Mouse (Mus musculus): ENCODE measurements around the gene Amz2. TPM values are rescaled to one million over a fixed set of nuclear protein-coding genes. Genes with fewer than 3 reads are reported as not detected.
A peak's percentile ranks its signal among the peaks of the same experiment; 100 is the strongest.

Amz2 gene
- 26.4 and 28.0 TPM in 2 replicates for polyA plus RNA-seq (2012; rRNA removed)

- peak; percentile 96 for DNase-seq (ENCODE audit: low read depth, low spot score)
- WGBS = under 1% methylated on average over 65 of the region's 65 CpGs
Observed at GRCm38 (mm10) chr11:109425392-109426271, at the start of gene Amz2. Gene Amz2 (plus strand): TSS chr11:109425946.

DNA sequence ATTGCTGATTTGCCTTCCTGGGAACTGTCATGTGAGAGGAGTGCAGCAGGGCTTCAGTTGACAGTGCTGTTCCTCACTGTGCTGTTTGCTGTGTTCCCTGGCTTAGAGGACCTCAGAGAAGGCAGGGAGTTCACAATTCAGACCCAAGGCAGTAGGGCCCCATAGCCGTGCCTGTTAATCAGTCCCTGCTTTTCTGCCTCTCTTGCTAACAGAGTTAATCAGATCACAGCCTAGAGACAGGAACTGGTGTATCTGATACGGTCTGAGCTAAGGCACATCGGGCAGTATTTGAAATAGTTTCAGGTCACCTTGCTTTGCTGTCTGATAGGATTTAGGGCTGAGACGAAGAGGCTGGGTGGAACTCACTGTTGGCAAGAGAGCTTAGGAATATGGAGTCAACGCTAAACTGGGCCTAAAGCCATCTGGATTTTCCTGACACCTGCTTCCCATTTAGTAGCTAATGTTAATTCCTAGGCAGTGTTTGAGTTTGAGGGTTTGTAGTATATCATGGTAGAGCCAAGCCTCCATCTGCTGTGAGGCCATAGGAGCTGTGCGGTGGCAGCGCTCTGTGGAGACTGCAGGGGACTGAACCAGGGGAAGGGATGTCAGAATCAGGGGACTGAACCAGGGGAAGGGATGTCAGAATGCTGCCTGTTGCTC is 49.1 kb upstream of the Amz2 start:
- 33% methylated on average over 7 of the region's 7 CpGs for WGBS
- no peak for DNase-seq (ENCODE audit: low read depth, low spot score)

DNA sequence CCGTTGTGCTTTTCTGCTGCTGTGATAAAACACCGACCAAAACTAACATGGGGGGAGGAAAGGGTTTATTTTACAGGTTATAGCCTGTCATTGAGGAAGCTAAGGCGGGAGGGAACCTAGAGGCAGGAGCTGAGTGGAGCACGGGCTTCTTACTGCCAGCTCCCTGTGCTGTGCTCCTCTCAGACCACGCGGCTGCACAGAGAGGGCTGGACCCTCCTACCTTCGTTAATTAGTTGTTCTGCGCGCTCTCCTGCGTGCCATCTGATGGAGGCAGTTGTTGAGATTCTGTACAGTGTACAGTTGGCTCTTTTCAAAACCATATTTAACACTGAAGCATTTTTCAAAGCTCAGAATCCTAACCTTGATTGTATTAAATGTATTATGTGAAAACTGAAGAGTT is 48.3 kb upstream of the Amz2 start:
- DNase-seq (ENCODE audit: low read depth, low spot score) = no peak
- 23% methylated on average over 10 of the region's 10 CpGs for WGBS

- WGBS = 57% methylated on average over 7 of the region's 7 CpGs
- no peak for DNase-seq (ENCODE audit: low read depth, low spot score)
Observed at GRCm38 (mm10) chr11:109378051-109378450, 47.7 kb upstream of the Amz2 start.

DNA sequence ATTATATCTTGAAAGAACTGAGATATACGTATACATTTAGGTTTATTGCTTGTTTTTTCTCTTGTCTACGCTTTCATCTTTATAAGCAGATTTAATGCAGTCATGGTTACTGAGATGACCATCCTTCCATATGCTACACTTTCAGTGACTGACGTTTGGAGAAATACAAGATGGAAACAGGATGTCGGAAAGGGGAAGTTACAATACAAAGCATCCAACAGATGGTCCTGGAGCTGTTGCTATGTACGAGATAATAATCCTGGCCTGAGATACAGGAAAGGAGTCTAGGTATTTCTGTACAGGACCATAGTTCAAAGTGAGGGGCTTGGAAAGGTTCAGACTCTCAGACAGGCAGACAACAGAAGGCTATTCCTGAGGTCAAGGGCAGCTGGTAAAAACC is 45.1 kb upstream of the Amz2 start:
- DNase-seq (ENCODE audit: low read depth, low spot score) = no peak

DNA sequence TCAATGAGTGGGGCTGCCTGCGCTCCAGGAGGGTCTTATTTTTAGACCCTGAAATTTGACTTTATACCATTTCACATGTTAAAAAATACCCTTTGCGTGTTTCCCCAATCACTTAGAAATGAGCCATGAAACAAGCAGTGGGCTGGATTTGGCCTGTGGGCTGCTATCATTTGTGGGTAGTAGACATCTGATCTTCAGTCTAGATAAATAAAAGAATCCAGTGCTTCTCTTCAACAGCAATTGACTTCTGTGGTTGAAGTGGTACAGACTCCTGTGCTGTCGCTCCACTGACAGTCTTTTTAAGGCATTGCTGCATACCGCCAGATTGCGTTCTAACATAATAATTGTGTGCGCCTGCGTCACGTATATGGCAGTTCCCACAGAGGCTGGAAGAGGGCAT is 40.5 kb upstream of the Amz2 start:
- 87% methylated on average over 8 of the region's 8 CpGs for WGBS
- no peak for DNase-seq (ENCODE audit: low read depth, low spot score)

More for the DNA sequence above, 45.1 kb upstream of the Amz2 start:
- 55% methylated on average over 5 of the region's 5 CpGs for WGBS

DNA sequence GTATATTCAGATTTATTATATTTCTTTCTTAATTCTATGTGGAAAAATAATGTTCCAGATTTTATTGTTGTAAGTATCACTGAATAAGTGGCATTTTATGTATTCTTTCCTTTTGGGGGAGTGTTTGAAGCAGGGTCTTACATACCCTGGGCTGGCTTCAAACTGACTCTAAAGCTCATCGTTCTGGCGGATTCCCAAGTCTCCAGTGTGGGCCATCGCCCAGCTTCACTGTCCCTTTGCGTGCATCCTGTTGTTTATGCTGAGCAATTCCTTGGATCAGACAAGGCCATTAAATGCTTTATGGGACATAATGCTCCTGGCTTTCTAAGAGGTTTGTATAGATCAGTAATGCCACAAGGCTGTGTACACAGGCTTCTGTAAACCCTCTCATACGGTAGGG is 36.7 kb upstream of the Amz2 start:
- no peak for DNase-seq (ENCODE audit: low read depth, low spot score)
- WGBS = 46% methylated on average over 5 of the region's 5 CpGs

- no peak for DNase-seq (ENCODE audit: low read depth, low spot score)
Observed at GRCm38 (mm10) chr11:109391200-109391599, 34.5 kb upstream of the Amz2 start.

DNA sequence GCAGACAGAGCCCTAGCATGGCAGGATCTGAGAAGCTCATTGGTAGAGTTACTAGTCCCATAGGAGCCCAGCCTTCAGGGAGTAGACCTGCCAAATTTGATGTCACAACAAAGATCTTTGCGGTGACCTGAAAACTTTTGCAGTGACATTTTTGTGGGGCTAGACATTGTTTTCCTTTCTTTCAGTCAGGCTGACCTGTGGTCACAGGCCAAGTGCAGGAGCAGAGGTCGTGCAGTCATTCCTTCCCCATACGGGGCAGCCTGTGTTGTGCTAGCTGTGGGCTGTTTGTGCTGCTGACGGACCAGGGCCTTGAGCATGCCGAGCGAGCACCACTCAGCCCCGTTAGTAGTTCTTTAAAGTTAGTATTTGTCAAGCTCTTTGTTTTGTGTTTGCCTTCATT is 34.0 kb upstream of the Amz2 start:
- DNase-seq (ENCODE audit: low read depth, low spot score) = no peak
- 69% methylated on average over 7 of the region's 7 CpGs for WGBS

More at GRCm38 (mm10) chr11:109391200-109391599, 34.5 kb upstream of the Amz2 start:
- 83% methylated on average over 7 of the region's 7 CpGs for WGBS

DNA sequence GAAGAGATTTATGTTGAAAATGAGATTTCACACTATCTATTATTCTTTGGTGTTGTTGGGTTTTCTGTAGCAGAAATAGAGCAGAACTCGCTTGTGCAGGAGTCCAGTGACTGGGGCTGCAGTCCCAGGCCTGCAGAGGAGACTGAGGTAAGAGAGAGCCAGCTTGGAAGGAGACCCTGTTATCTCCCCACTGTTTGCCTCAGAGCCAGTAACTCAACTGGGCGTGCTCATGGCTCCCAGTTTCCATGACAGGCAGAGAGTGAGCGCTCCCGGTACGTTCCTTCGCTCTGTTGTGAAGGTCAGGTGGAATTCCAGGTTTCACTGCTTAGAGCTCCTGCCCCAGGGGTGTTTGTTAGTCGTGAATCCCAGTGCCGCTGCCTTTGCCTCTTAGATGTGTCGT is 33.1 kb upstream of the Amz2 start:
- WGBS = 85% methylated on average over 9 of the region's 9 CpGs
- no peak for DNase-seq (ENCODE audit: low read depth, low spot score)

GRCm38 (mm10) chr11:109394758-109395157 is 31.0 kb upstream of the Amz2 start:
- WGBS = 76% methylated on average over 9 of the region's 9 CpGs
- no peak for DNase-seq (ENCODE audit: low read depth, low spot score)

DNA sequence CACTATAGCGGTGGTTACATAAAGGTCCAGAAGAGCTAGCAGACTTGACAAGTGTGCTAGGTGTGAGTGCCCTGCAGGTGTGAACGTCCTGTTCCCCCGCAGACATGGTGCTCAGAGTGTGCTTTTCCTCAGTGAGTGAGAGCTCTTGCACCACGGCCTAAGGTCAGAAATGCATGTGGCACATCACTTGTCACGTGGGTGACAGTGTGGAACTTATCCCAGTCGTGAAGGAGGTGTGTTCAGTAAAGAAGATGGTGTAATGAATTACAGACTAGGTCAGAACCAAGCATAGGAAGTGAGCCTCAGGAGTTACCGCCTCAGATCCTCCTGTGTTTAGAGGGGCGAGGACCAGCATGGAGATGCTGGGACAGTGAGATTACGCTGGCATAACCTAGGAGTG is 30.5 kb upstream of the Amz2 start:
- WGBS = 86% methylated on average over 9 of the region's 9 CpGs
- DNase-seq (ENCODE audit: low read depth, low spot score) = no peak

- DNase-seq (ENCODE audit: low read depth, low spot score) = no peak
- WGBS = 87% methylated on average over 5 of the region's 5 CpGs
Observed at GRCm38 (mm10) chr11:109406431-109406830, 19.3 kb upstream of the Amz2 start.

DNA sequence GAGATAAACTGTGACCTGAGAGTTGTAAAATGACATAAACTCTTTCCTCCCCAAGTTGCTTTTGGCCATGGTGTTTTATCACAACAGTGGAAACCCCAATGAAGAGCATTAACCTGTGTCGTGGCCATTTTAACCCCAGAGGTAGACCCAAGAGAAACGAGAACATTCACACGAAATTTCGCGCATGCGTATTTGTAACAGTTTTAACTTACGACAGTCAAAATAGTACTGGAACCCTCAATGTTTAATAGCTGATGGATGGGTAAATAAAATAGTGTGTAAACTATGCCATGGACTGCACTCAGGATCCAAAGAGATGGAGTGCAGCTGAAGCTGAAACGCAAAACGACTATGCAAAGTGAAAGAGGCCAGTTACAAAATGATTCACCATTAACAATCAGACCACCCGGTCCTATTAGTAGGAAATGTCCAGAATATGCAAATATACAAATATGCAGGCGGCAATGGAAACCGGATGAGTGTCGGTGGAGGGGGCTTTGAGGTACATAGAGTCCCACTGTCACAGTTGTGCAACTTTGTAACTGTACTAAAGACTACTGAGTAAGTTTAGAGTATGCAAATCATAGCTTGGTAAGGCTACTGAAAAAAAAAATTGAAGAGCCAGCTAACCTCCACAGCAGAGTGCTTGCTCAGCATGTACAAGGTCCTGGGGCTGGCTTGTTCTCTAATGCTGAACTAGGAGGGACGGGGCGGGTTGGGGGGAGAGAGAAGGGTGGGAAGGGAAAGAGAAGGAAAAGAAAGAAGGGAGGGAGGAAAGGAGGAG is 15.4 kb upstream of the Amz2 start:
- WGBS = 74% methylated on average over 15 of the region's 15 CpGs
- DNase-seq (ENCODE audit: low read depth, low spot score) = no peak

DNA sequence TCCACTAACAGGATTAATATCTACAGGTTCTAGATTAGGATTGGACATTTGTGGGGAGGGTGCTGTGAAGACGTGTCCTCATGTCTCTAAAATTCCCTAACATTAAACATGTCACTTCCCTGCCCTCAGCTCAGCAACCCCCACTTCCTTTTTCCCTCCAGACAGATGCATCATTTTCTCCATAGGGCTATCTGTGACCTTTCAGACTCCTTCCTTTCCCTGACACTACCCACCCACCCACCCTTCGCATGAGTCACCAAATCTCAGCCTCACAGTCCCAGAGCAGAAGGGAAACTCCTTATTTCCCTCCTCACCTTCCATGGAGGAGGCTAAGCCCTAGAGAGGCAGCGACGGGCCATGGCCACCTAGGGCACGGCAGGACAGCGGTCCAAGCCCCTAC is 12.1 kb upstream of the Amz2 start, which contains the start of gene 9930022D16Rik:
Gene 9930022D16Rik (plus strand): TSS at position 301 of the 400 bp plus-strand sequence.
- DNase-seq (ENCODE audit: low read depth, low spot score) = no peak
- 81% methylated on average over 6 of the region's 6 CpGs for WGBS

GRCm38 (mm10) chr11:109414802-109415201 is 10.9 kb upstream of the Amz2 start:
- 88% methylated on average over 5 of the region's 5 CpGs for WGBS
- no peak for DNase-seq (ENCODE audit: low read depth, low spot score)

DNA sequence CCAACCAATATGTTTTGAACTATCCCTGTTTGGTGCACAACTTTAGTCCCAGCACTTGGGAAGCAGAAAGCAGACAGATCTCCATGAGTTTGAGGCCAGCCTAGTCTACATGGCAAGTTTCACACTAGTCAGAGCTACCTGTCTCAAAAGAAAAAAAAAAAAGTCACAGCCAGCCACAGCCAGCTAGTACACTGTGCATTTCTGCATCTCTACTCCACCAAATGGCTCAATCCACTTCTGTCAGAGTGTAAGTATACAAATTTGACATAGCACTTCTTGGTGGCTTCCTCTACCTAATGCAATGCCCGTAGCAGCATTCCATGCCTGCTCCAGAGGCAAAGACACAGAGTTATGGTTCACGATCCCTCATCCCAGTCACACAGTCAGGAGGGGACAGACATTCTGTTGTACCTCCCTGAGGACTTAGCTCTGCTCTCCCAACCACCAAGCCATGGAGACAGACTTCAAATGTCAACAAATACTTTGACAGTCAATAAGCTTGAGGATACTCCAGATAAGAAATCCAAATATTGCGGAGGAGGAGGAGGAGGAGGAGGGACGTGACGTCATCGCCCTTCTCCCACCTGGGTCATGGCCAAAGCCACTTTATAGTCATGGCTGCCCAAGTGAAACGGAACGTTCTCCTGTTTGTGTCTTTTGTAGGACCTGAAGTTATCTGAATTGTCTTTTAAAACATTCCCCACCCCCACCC is 8.9 kb upstream of the Amz2 start:
- 24% methylated on average over 8 of the region's 8 CpGs for WGBS
- no peak for DNase-seq (ENCODE audit: low read depth, low spot score)

DNA sequence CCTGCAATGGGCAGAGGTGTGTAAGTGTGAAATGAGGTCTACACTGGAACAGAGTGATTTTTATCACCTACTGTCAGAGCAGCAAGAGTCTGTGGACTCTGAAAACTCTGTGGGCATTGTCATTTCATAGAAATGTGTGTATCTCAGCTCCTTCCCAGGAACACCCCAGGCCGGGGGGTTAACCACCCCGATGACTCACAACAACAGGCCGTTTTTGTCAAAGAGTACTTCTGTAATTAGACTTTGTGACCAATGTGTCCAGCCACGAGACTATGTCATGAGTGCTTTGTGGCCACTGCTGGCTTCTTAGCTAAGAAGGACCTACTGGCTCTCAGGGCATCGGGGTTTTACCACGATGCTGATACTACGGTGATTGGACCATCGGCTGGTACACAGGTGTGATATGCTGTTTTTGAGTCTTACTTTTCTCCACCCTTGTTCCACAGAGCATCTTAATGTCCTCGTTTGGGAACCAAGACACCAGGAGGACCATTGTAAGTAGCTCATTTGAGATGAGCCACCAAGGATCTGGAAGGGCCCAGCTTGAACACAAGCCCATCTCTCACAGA is 8.2 kb upstream of the Amz2 start:
- WGBS = 64% methylated on average over 9 of the region's 9 CpGs
- DNase-seq (ENCODE audit: low read depth, low spot score) = no peak

GRCm38 (mm10) chr11:109419461-109419860 is 6.3 kb upstream of the Amz2 start:
- WGBS = 20% methylated on average over 4 of the region's 4 CpGs
- no peak for DNase-seq (ENCODE audit: low read depth, low spot score)
